Mouse (Mus musculus) ovary, postnatal 10 days (tissue): ENCODE results near the gene Entr1.

Experiments
- DNase-seq: peaks from one replicate; pipeline ENCODE4 v3.0.0; 2022; ENCODE audit warnings: low spot score

Entr1 gene

GRCm38 (mm10) chr2:26389154-26389690 is at the start of gene Entr1, which contains the start of gene Pmpca:
TSS of gene Entr1 (minus strand) at chr2:26389316.
TSS of gene Pmpca (plus strand) at chr2:26389339.
- DNase-seq = peak; percentile 66

- no peak for DNase-seq
Measured at GRCm38 (mm10) chr2:26438373-26438772, 49.3 kb upstream of the Entr1 start.

- no peak for DNase-seq
Measured at GRCm38 (mm10) chr2:26437221-26437620, 48.1 kb upstream of the Entr1 start.

- DNase-seq = no peak
Measured at GRCm38 (mm10) chr2:26434791-26435572, 45.9 kb upstream of the Entr1 start.

GRCm38 (mm10) chr2:26429851-26430250 is 40.7 kb upstream of the Entr1 start:
- no peak for DNase-seq

GRCm38 (mm10) chr2:26424541-26424940 is 35.4 kb upstream of the Entr1 start:
- DNase-seq = no peak

- DNase-seq = no peak
Measured at GRCm38 (mm10) chr2:26423086-26423485, 34.0 kb upstream of the Entr1 start.

- no peak for DNase-seq
Measured at GRCm38 (mm10) chr2:26421969-26422368, 32.9 kb upstream of the Entr1 start.

GRCm38 (mm10) chr2:26418120-26418519 is 29.0 kb upstream of the Entr1 start:
- DNase-seq = no peak

- DNase-seq = no peak
Measured at GRCm38 (mm10) chr2:26417066-26417465, 27.9 kb upstream of the Entr1 start.

GRCm38 (mm10) chr2:26410931-26411411 is 21.9 kb upstream of the Entr1 start:
- DNase-seq = no peak

- DNase-seq = no peak
Measured at GRCm38 (mm10) chr2:26410091-26410490, 21.0 kb upstream of the Entr1 start.

GRCm38 (mm10) chr2:26409362-26409761 is 20.2 kb upstream of the Entr1 start:
- no peak for DNase-seq

GRCm38 (mm10) chr2:26408515-26409356 is 19.6 kb upstream of the Entr1 start, which contains the start of gene Inpp5e:
TSS of gene Inpp5e (minus strand) at chr2:26409203.
- peak; percentile 99 for DNase-seq

GRCm38 (mm10) chr2:26403306-26403705 is 14.2 kb upstream of the Entr1 start:
- DNase-seq = no peak

GRCm38 (mm10) chr2:26402265-26402664 is 13.1 kb upstream of the Entr1 start:
- DNase-seq = no peak

GRCm38 (mm10) chr2:26401023-26401422 is 11.9 kb upstream of the Entr1 start:
- DNase-seq = no peak

GRCm38 (mm10) chr2:26400296-26400695 is 11.2 kb upstream of the Entr1 start:
- no peak for DNase-seq

GRCm38 (mm10) chr2:26399647-26400046 is 10.5 kb upstream of the Entr1 start:
- no peak for DNase-seq

GRCm38 (mm10) chr2:26398978-26399377 is 9.9 kb upstream of the Entr1 start:
- no peak for DNase-seq

- DNase-seq = no peak
Measured at GRCm38 (mm10) chr2:26391617-26392016, 2.5 kb upstream of the Entr1 start.

- DNase-seq = no peak
Measured at GRCm38 (mm10) chr2:26390954-26391353, 1.8 kb upstream of the Entr1 start.
